Mouse (Mus musculus) 416B (cell line): ENCODE measurements around the gene Acaca.
"Not testable (repeated sequence)": the region's sequence is repeated elsewhere in the genome, so short reads cannot be mapped to it uniquely, and the experiment has no call there.

ENCODE experiments used
- DNase-seq: peaks from one replicate; pipeline ENCODE4 v3.0.0; 2011; ENCODE audit warnings: low read depth

Acaca gene

GRCm38 (mm10) chr11:84391126-84391525 lies 261.7 kb downstream of the Acaca start:
- no peak for DNase-seq

- DNase-seq = not testable (repeated sequence)
Measured at GRCm38 (mm10) chr11:84392066-84392465, 262.6 kb downstream of the Acaca start.

GRCm38 (mm10) chr11:84393571-84393970 lies 264.1 kb downstream of the Acaca start:
- no peak for DNase-seq

GRCm38 (mm10) chr11:84395010-84395409 lies 265.5 kb downstream of the Acaca start:
- peak; percentile 6 for DNase-seq

- DNase-seq = no peak
Measured at GRCm38 (mm10) chr11:84406733-84407132, 277.3 kb downstream of the Acaca start.

GRCm38 (mm10) chr11:84410383-84410782 lies 280.9 kb downstream of the Acaca start:
- DNase-seq = no peak

GRCm38 (mm10) chr11:84410879-84411641 lies 281.6 kb downstream of the Acaca start:
- DNase-seq = no peak

- DNase-seq = no peak
Measured at GRCm38 (mm10) chr11:84411642-84412018, 282.2 kb downstream of the Acaca start.

GRCm38 (mm10) chr11:84412201-84412934 lies 282.9 kb downstream of the Acaca start:
- no peak for DNase-seq

- DNase-seq = no peak
Measured at GRCm38 (mm10) chr11:84413111-84413510, 283.6 kb downstream of the Acaca start.

GRCm38 (mm10) chr11:84420779-84421178 lies 291.3 kb downstream of the Acaca start:
- DNase-seq = no peak

GRCm38 (mm10) chr11:84425736-84426632 lies 296.5 kb downstream of the Acaca start:
- DNase-seq = no peak

- no peak for DNase-seq
Measured at GRCm38 (mm10) chr11:84426633-84426998, 297.1 kb downstream of the Acaca start.

GRCm38 (mm10) chr11:84429581-84429980 lies 300.1 kb downstream of the Acaca start:
- peak; percentile 75 for DNase-seq

- peak; percentile 29 for DNase-seq
Measured at GRCm38 (mm10) chr11:84430336-84430735, 300.9 kb downstream of the Acaca start.

GRCm38 (mm10) chr11:84434879-84435278 lies 305.4 kb downstream of the Acaca start:
- DNase-seq = peak; percentile 6

- peak; percentile 11 for DNase-seq
Measured at GRCm38 (mm10) chr11:84440402-84440801, 310.9 kb downstream of the Acaca start.

GRCm38 (mm10) chr11:84442554-84443331 lies 313.3 kb downstream of the Acaca start:
- DNase-seq = no peak
